Mouse (Mus musculus): Measurements from ENCODE around the gene Syt2.

DNA sequence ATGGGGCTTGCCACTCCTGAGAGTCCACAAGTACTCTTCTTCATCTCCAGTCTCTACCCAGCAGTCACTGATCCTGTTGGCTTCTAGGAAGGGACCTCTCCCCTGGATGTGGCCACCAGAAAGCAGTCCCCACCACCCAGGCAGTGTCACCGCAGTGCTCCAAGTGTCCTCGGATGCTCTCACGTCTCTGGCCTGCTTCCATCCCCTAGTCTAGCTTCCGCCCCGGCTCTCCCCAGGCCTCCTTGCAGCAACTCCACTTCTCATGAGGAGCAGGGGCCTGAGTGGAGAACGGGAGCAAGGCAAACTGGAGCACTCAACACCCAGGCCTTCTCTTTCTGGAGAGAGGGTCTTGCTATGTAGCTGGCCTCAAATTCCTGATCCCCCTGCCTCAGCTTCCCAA is 112.7 kb downstream of the Syt2 start:
- no peak for TF ChIP-seq CTCF (IDR thresholded peaks at IDR 0.05; ENCODE audit: insufficient read depth, low read length)
- no peak for TF ChIP-seq POLR2A (IDR thresholded peaks at IDR 0.05; ENCODE audit: borderline replicate concordance, extremely low read depth, low read depth, low read length)
